Mouse (Mus musculus): ENCODE measurements at regions not wholly inside any gene's neighbourhood (a gene's known extent, or its start where the extent isn't known, plus 50 kb on each side); places are given as distances from the start of the nearest gene placed in this dataset.
A peak's percentile ranks its signal among the peaks of the same experiment; 100 is the strongest.

DNA sequence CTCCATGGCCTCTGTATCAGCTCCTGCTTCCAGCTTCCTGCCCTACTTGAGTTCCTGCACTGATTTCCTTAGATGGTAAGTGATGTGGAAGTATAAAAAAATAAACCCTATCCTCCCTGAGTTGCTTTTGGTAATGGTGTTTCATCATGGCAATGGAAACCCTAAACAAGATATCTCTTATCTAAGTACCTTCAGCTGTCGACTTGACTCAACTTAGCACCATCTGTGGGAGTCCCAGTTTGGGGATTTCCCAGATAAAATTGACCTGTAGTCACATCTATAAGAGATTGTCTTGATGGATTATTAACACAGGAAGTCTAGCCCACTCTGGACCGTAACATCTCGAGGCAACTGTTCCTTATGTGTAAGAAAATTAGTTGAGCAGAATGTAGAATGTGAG, 570.2 kb upstream of the Gm10306 start:
- ATAC-seq (ENCODE audit: insufficient read depth) (no peak), DNase-seq (no peak)
- Histone ChIP-seq H3K4me1 (ENCODE audit: insufficient read depth) (no peaks in the 10 kb centered on the region), H3K9me3 (ENCODE audit: low read depth, low read length) (no peaks in the 10 kb centered on the region), H3K4me2 (no peak overlapping the region), H3K36me3 (ENCODE audit: insufficient read depth) (no peaks in the 10 kb centered on the region), H3K4me3 (ENCODE audit: low read depth, low read length) (no peak overlapping the region), H3K27ac (ENCODE audit: low read depth) (no peak overlapping the region), H3K9ac (no peak overlapping the region), H3K27me3 (ENCODE audit: insufficient read depth, low read length) (no peaks in the 10 kb centered on the region)
- 50% methylated on average over 3 of the region's 3 CpGs for WGBS
- TF ChIP-seq CTCF (IDR thresholded peaks at IDR 0.05; ENCODE audit: low read depth) = no peak

DNA sequence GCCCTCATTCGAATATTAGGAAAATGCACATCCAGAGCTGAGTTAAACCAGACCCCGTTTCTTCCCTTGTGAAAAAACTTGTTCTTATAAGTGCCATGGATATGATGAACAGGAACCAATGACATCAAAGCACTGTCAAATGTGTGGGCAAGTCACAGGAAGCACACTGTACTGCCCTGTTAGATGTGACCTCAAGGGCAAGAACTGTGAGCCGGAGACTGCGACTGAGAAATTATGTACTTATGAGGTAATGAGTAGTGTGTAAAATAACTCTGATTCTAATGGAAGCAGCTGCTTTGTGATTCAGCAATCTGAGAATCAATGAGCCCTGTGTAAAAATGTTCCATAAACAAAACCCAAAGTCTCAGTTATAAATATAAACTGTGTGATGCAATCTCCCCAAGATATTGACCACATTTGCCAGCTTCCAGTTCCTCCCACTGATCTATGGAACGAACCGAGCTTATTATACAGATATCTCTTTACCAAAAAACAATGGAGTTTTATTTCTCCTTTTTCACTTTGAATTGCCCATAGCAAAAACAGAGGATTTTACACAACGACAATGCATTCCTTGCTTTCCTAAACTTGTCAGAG, 566.0 kb upstream of the Gm10306 start:
- Histone ChIP-seq H3K27me3 (ENCODE audit: insufficient read depth, low read length) (no peaks in the 10 kb centered on the region), H3K27ac (ENCODE audit: low read depth) (no peak overlapping the region), H3K9ac (no peak overlapping the region), H3K36me3 (ENCODE audit: insufficient read depth) (no peaks in the 10 kb centered on the region), H3K4me2 (no peak overlapping the region), H3K4me1 (ENCODE audit: insufficient read depth) (no peaks in the 10 kb centered on the region), H3K4me3 (ENCODE audit: low read depth, low read length) (no peak overlapping the region), H3K9me3 (ENCODE audit: low read depth, low read length) (no peaks in the 10 kb centered on the region)
- no peak for TF ChIP-seq CTCF (IDR thresholded peaks at IDR 0.05; ENCODE audit: low read depth)
- DNase-seq (peak; percentile 5), ATAC-seq (ENCODE audit: insufficient read depth) (no peak)
- 49% methylated on average over 7 of the region's 7 CpGs for WGBS

DNA sequence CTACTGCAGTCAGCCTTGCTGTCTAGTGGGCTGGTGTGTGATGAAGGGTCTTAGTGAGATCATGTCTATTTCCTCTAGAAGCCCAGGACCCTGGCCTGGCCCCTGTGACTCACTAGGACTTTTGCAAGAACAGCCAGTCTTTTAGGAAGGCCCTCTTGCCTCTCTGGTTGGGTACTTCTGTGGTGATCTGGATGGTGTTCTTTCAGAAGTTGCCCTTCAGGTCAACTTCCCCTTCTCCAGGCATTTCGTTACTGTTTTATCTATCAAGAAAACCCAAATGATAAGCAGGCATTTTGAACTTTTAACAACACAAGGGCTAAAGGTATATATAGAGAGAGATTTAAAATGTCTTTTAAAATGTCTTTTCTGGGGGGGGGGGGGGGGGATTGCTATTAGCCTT, 550.5 kb upstream of the Gm10306 start:
- Histone ChIP-seq H3K4me2 (no peak overlapping the region), H3K4me3 (ENCODE audit: low read depth, low read length) (no peak overlapping the region), H3K9ac (no peak overlapping the region), H3K4me1 (ENCODE audit: insufficient read depth) (no peaks in the 10 kb centered on the region), H3K27ac (ENCODE audit: low read depth) (no peak overlapping the region), H3K9me3 (ENCODE audit: low read depth, low read length) (no peaks in the 10 kb centered on the region), H3K36me3 (ENCODE audit: insufficient read depth) (no peaks in the 10 kb centered on the region), H3K27me3 (ENCODE audit: insufficient read depth, low read length) (no peaks in the 10 kb centered on the region)
- no peak for DNase-seq
- no peak for TF ChIP-seq CTCF (IDR thresholded peaks at IDR 0.05; ENCODE audit: low read depth)
- no peak for ATAC-seq (ENCODE audit: insufficient read depth)
- 54% methylated on average over 1 of the region's 1 CpGs for WGBS

DNA sequence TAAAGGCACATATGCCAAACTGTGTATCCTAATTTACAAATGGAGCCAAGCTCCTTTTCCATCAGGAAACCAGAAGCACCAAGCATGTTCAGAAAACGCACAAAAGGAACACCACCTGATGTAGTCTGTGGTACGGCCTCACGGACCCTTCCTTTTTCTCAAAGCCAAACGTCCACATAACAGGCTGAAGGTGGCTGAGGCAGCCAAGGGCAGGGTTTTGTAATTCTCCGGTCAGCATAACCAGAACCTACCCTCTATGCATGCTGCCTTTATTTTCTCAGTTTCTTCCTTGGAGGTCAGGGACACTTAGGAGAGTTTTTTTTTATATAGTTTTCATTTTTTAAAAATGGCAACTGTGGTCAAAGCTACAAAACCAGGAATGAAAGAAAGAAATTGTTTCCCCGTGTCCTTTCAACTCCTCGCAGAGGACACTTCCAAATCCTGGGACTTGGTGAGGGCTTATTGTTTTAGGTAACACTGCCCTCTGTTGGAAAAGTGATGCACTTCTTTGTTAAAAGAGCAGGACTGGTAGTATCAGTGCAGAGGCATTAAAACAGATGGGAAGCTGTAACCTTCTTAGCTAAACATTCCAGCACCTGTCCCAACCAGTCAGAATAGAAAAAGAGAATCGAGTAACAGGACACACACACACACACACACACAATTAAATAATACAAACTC, 549.1 kb upstream of the Gm10306 start:
- no peaks in the 10 kb centered on the region for H3K4me1 ChIP-seq (ENCODE audit: insufficient read depth)
- ATAC-seq (ENCODE audit: insufficient read depth) = peak; percentile 92
- 39% methylated on average over 8 of the region's 8 CpGs for WGBS

GRCm38 (mm10) chr4:94015713-94016112, 540.6 kb upstream of the Gm10306 start:
- ATAC-seq (ENCODE audit: insufficient read depth) (no peak), DNase-seq (no peak)
- no peaks in the 10 kb centered on the region for H3K27me3 ChIP-seq (ENCODE audit: insufficient read depth, low read length)
- no peak overlapping the region for H3K4me3 ChIP-seq (ENCODE audit: low read depth, low read length)
- H3K9ac ChIP-seq = no peak overlapping the region
- H3K27ac ChIP-seq (ENCODE audit: low read depth) = no peak overlapping the region
- no peak for TF ChIP-seq CTCF (IDR thresholded peaks at IDR 0.05; ENCODE audit: low read depth)
- WGBS = 85% methylated on average over 2 of the region's 2 CpGs
- H3K4me1 ChIP-seq (ENCODE audit: insufficient read depth) = no peaks in the 10 kb centered on the region
- no peak overlapping the region for H3K4me2 ChIP-seq
- no peaks in the 10 kb centered on the region for H3K9me3 ChIP-seq (ENCODE audit: low read depth, low read length)
- H3K36me3 ChIP-seq (ENCODE audit: insufficient read depth) = no peaks in the 10 kb centered on the region

More for the DNA sequence above, 549.1 kb upstream of the Gm10306 start:
- DNase-seq = peak; percentile 83
- Histone ChIP-seq H3K9me3 (ENCODE audit: low read depth, low read length) (no peaks in the 10 kb centered on the region), H3K4me3 (ENCODE audit: low read depth, low read length) (no peak overlapping the region), H3K27ac (ENCODE audit: low read depth) (no peak overlapping the region), H3K27me3 (ENCODE audit: insufficient read depth, low read length) (no peaks in the 10 kb centered on the region), H3K36me3 (ENCODE audit: insufficient read depth) (no peaks in the 10 kb centered on the region), H3K4me2 (no peak overlapping the region), H3K9ac (no peak overlapping the region)
- TF ChIP-seq CTCF (IDR thresholded peaks at IDR 0.05; ENCODE audit: low read depth) = peak; percentile 66

- no peaks in the 10 kb centered on the region for H3K9me3 ChIP-seq (ENCODE audit: low read depth, low read length)
- no peak overlapping the region for H3K4me2 ChIP-seq
- DNase-seq (no peak), ATAC-seq (ENCODE audit: insufficient read depth) (no peak)
- no peak overlapping the region for H3K4me3 ChIP-seq (ENCODE audit: low read depth, low read length)
- no peaks in the 10 kb centered on the region for H3K36me3 ChIP-seq (ENCODE audit: insufficient read depth)
- H3K4me1 ChIP-seq (ENCODE audit: insufficient read depth) = no peaks in the 10 kb centered on the region
- H3K27ac ChIP-seq (ENCODE audit: low read depth) = no peak overlapping the region
- no peak for TF ChIP-seq CTCF (IDR thresholded peaks at IDR 0.05; ENCODE audit: low read depth)
- H3K9ac ChIP-seq = no peak overlapping the region
- H3K27me3 ChIP-seq (ENCODE audit: insufficient read depth, low read length) = no peaks in the 10 kb centered on the region
- WGBS = 72% methylated on average over 3 of the region's 3 CpGs
These were observed 538.6 kb upstream of the Gm10306 start for GRCm38 (mm10) chr4:94017702-94018101.

- ATAC-seq (ENCODE audit: insufficient read depth) (no peak), DNase-seq (no peak)
- H3K27ac ChIP-seq (ENCODE audit: low read depth) = no peak overlapping the region
- H3K9ac ChIP-seq = no peak overlapping the region
- 81% methylated on average over 5 of the region's 5 CpGs for WGBS
- H3K27me3 ChIP-seq (ENCODE audit: insufficient read depth, low read length) = no peaks in the 10 kb centered on the region
- TF ChIP-seq CTCF (IDR thresholded peaks at IDR 0.05; ENCODE audit: low read depth) = no peak
- no peaks in the 10 kb centered on the region for H3K4me1 ChIP-seq (ENCODE audit: insufficient read depth)
- H3K9me3 ChIP-seq (ENCODE audit: low read depth, low read length) = no peaks in the 10 kb centered on the region
- H3K4me3 ChIP-seq (ENCODE audit: low read depth, low read length) = no peak overlapping the region
- no peak overlapping the region for H3K4me2 ChIP-seq
- no peaks in the 10 kb centered on the region for H3K36me3 ChIP-seq (ENCODE audit: insufficient read depth)
These were observed 506.6 kb upstream of the Gm10306 start for GRCm38 (mm10) chr4:94049629-94050310.
